Mouse (Mus musculus): ENCODE measurements at regions not wholly inside any gene's neighbourhood (a gene's known extent, or its start where the extent isn't known, plus 50 kb on each side); places are given as distances from the start of the nearest gene placed in this dataset.

GRCm38 (mm10) chr8:100678580-100678979 is 1262.3 kb upstream of the Cdh8 start:
- TF ChIP-seq CTCF (IDR thresholded peaks at IDR 0.05): no peak
- no peak for TF ChIP-seq POLR2A (IDR thresholded peaks at IDR 0.05; ENCODE audit: insufficient read depth, low read depth, low read length)
- no peak for TF ChIP-seq EP300 (IDR thresholded peaks at IDR 0.05; ENCODE audit: insufficient read depth, low read depth, low read length)
